Mouse (Mus musculus): Measurements from ENCODE around the gene Glod4. TPM values are rescaled to one million over a fixed set of nuclear protein-coding genes. Genes with fewer than 3 reads are reported as not detected.

Gene Glod4
- 121 and 123 TPM in 2 replicates for polyA plus RNA-seq (2015; fragmentation: Nextera tagmentation; extraction: Ambion mirVana)

DNA sequence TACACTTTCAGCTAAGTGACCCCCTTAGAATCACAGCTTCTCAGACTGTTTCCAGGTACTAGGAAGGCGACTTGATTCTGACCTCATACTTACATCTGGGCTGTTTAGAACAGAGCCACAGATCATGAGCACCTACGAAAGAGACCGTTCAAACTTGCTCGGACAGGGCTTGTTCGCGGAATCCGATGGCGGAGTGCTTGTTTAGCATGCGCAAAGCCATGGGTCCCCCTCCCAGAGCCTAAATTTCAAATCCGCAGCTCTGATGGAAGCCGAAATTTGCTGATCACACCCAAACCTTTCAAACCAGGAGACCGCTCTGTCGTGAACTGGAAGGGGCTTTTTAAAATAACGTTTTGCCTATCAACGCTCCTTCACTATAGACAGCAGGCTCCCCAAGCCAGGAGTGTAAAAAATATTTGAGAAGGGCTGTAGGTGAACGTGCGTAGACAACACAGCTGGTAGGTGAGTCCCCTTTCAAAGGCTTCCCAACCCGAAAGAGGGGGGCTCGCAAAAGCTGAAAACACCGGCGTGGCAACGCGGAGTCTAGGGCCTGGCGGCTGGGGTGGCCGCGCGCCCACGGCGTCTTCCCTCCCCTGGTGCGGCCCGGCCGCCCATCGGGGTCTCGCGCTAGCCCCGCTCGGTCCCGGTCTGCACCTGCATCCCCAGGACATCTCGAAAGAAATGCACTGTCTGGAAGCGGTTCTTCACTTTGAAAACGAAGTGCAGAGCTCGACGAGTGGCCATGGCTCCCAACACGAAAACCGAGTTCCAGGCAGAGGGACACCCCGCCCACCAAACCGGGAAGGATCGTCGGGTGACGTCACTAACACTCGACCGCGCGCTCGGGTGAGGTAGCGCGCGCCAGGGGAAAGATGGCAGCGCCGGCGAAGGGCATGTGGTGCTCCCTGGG is at the start of gene Glod4, which contains the start of gene Mrm3:
Gene Glod4 (minus strand): TSS at position 825 of the 910 bp plus-strand sequence.
Gene Mrm3 (plus strand): TSS at position 815 of the 910 bp plus-strand sequence.
- Histone ChIP-seq H3K4me2 (ENCODE audit: low read length) (peak within 1 kb of the TSS; percentile 94), H3K4me3 (ENCODE audit: low read depth, low read length) (peak within 1 kb of the TSS; percentile 85), H3K36me3 (ENCODE audit: control insufficient read depth, insufficient read depth, low read length) (0 out of 2 replicates have a peak, but pooled peaks cover 3% of the 10 kb centered on the region), H3K9ac (ENCODE audit: low read depth, low read length) (peak within 1 kb of the TSS; percentile 82), H3K27me3 (ENCODE audit: control insufficient read depth, insufficient read depth, low read depth, low read length) (no peaks in the 10 kb centered on the region), H3K27ac (ENCODE audit: low read length) (peak within 1 kb of the TSS; percentile 84), H3K9me3 (replicated peaks; ENCODE audit: control insufficient read depth, low read length, poor library complexity, severe bottlenecking) (no peaks in the 10 kb centered on the region), H3K4me1 (ENCODE audit: control insufficient read depth, insufficient read depth, low read length) (peaks cover 23% of the 10 kb centered on the region)
- ATAC-seq = peak; percentile 86
- WGBS = under 1% methylated on average over 61 of the region's 61 CpGs

DNA sequence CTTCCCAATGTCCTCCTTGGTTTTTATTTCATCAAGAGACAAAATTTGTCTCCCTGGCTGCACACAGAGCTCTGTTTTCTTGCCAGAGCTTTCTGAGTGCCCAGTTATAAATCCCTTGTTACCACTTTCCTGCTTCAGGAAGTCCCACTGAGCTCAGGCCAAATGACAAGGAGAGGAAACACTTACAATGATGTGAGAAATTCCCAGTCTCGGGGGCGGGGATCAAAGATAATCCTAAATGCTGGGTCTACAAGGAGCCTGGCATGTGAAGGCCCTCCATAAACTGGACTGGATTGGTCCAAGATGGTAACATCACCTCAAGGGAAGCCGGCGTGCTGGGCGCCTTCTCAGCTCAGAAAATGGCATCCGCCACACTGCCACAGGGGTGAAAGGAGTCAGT is 49.3 kb upstream of the Glod4 start:
- H3K36me3 ChIP-seq (ENCODE audit: control insufficient read depth, insufficient read depth, low read length) = no peaks in the 10 kb centered on the region
- no peak overlapping the region for H3K4me3 ChIP-seq (ENCODE audit: low read depth, low read length)
- ATAC-seq = no peak
- H3K9me3 ChIP-seq (replicated peaks; ENCODE audit: control insufficient read depth, low read length, poor library complexity, severe bottlenecking) = no peaks in the 10 kb centered on the region
- H3K4me2 ChIP-seq (ENCODE audit: low read length) = no peak overlapping the region
- peaks cover 2% of the 10 kb centered on the region; the same call in 1 of the 2 replicates for H3K4me1 ChIP-seq (ENCODE audit: control insufficient read depth, insufficient read depth, low read length)
- H3K9ac ChIP-seq (ENCODE audit: low read depth, low read length) = no peak overlapping the region
- no peaks in the 10 kb centered on the region for H3K27me3 ChIP-seq (ENCODE audit: control insufficient read depth, insufficient read depth, low read depth, low read length)
- WGBS = 56% methylated on average over 6 of the region's 6 CpGs
- peak overlapping the region; percentile 21; the same call in 1 of the 2 replicates for H3K27ac ChIP-seq (ENCODE audit: low read length)

DNA sequence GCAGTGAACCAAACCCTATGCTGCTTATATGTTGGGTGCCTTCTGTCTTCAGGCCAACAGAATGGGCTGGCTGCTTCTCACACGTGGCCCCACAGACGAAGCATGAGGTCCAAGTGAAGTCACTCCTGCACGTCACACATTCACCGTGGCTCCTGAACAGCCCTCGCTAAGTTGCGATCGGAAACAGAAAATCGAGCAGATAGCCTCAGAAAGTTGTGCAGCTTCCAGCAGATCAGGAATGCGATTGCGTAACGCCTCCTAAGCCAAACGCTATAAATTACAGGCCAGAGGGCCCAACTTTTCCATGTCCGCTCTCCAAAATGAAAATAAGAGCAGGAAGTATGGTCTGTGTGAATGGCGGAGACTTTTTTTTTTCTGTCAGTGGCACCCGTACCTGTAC is 48.9 kb upstream of the Glod4 start:
- Histone ChIP-seq H3K27ac (ENCODE audit: low read length) (no peak overlapping the region), H3K9ac (ENCODE audit: low read depth, low read length) (no peak overlapping the region)

DNA sequence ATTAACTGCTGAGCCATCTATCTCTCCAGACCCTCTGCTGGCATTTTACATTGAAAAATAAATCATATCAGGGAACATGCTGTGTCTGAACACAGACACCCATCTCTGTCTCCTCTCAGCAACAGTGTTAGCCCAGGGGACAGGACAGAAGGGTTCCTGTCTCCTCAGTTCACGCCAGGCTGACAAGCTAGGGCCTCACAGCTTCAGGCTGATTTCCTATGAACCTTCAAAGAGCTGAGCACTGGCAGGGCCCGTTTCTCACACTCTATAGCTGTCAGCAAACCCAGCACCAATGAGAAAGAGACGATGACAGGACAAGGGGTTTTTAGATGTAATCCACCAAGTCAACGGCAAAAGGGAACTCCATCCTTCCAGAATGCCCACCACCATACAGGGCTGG is 48.4 kb upstream of the Glod4 start:
- H3K36me3 ChIP-seq (ENCODE audit: control insufficient read depth, insufficient read depth, low read length) = no peaks in the 10 kb centered on the region
- H3K4me1 ChIP-seq (ENCODE audit: control insufficient read depth, insufficient read depth, low read length) = peaks cover 2% of the 10 kb centered on the region; the same call in 1 of the 2 replicates
- 78% methylated on average over 4 of the region's 4 CpGs for WGBS
- H3K9ac ChIP-seq (ENCODE audit: low read depth, low read length) = no peak overlapping the region
- no peak overlapping the region for H3K27ac ChIP-seq (ENCODE audit: low read length)
- no peak for ATAC-seq
- H3K4me3 ChIP-seq (ENCODE audit: low read depth, low read length) = no peak overlapping the region
- no peaks in the 10 kb centered on the region for H3K27me3 ChIP-seq (ENCODE audit: control insufficient read depth, insufficient read depth, low read depth, low read length)
- no peaks in the 10 kb centered on the region for H3K9me3 ChIP-seq (replicated peaks; ENCODE audit: control insufficient read depth, low read length, poor library complexity, severe bottlenecking)
- no peak overlapping the region for H3K4me2 ChIP-seq (ENCODE audit: low read length)

More for the DNA sequence above, 48.9 kb upstream of the Glod4 start:
- Histone ChIP-seq H3K9me3 (replicated peaks; ENCODE audit: control insufficient read depth, low read length, poor library complexity, severe bottlenecking) (no peaks in the 10 kb centered on the region), H3K4me2 (ENCODE audit: low read length) (no peak overlapping the region), H3K4me3 (ENCODE audit: low read depth, low read length) (no peak overlapping the region), H3K36me3 (ENCODE audit: control insufficient read depth, insufficient read depth, low read length) (no peaks in the 10 kb centered on the region), H3K4me1 (ENCODE audit: control insufficient read depth, insufficient read depth, low read length) (peaks cover 2% of the 10 kb centered on the region; the same call in 1 of the 2 replicates), H3K27me3 (ENCODE audit: control insufficient read depth, insufficient read depth, low read depth, low read length) (no peaks in the 10 kb centered on the region)
- 92% methylated on average over 15 of the region's 15 CpGs for whole genome bisulfite sequencing
- ATAC-seq = no peak

DNA sequence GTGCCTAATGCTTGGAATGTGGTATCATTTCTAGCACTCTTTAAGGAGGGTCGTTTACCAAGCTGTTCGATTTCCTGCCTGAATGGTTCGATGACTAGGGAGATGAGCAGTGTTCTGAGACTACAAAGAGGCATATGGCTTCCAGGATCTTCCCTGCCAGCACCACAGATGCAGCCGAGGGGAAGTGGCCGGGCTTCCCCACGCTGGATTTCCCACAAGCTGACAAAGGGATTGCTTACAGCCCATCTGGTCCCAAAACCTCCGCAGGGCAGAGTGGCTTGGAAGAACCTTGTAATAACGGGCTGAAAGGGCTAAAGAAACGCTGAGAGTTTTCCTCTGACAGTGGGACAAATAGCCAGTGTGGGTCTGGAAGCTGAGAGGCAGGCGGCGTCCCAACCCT is 46.8 kb upstream of the Glod4 start:
- H3K27me3 ChIP-seq (ENCODE audit: control insufficient read depth, insufficient read depth, low read depth, low read length) = no peaks in the 10 kb centered on the region
- no peak overlapping the region for H3K4me2 ChIP-seq (ENCODE audit: low read length)
- H3K27ac ChIP-seq (ENCODE audit: low read length) = peak overlapping the region; percentile 53
- H3K4me1 ChIP-seq (ENCODE audit: control insufficient read depth, insufficient read depth, low read length) = peaks cover 2% of the 10 kb centered on the region; the same call in 1 of the 2 replicates
- H3K4me3 ChIP-seq (ENCODE audit: low read depth, low read length) = no peak overlapping the region
- 15% methylated on average over 11 of the region's 11 CpGs for whole genome bisulfite sequencing
- H3K9me3 ChIP-seq (replicated peaks; ENCODE audit: control insufficient read depth, low read length, poor library complexity, severe bottlenecking) = no peaks in the 10 kb centered on the region
- no peaks in the 10 kb centered on the region for H3K36me3 ChIP-seq (ENCODE audit: control insufficient read depth, insufficient read depth, low read length)
- H3K9ac ChIP-seq (ENCODE audit: low read depth, low read length) = 0 out of 2 replicates have a peak overlapping the region, but pooled peaks have one; percentile 10
- ATAC-seq = no peak

DNA sequence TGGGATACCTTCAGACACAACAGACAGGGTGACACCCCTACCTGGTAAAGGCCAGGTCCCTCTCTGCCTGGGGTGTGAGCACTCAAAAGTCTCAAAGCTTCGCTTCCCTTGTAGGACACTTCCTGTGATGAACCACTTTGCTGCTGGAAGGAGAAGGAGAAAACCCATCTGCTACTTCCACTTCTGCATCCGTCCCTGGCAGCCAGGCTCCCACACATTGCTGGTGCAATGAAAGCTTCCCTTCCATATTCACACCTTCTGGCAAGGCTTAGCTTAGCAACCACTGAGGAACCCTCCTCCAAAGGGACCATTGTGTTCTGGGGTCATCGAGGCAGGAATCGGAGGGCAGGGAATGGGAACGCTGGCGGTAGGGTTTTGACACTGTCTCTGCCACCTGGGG is 45.1 kb upstream of the Glod4 start:
- Histone ChIP-seq H3K9me3 (replicated peaks; ENCODE audit: control insufficient read depth, low read length, poor library complexity, severe bottlenecking) (no peaks in the 10 kb centered on the region), H3K4me2 (ENCODE audit: low read length) (no peak overlapping the region), H3K4me1 (ENCODE audit: control insufficient read depth, insufficient read depth, low read length) (no peaks in the 10 kb centered on the region; the same call in 1 of the 2 replicates), H3K27ac (ENCODE audit: low read length) (no peak overlapping the region), H3K27me3 (ENCODE audit: control insufficient read depth, insufficient read depth, low read depth, low read length) (no peaks in the 10 kb centered on the region), H3K4me3 (ENCODE audit: low read depth, low read length) (no peak overlapping the region), H3K9ac (ENCODE audit: low read depth, low read length) (no peak overlapping the region), H3K36me3 (ENCODE audit: control insufficient read depth, insufficient read depth, low read length) (no peaks in the 10 kb centered on the region)
- WGBS = 86% methylated on average over 6 of the region's 6 CpGs
- ATAC-seq = no peak

DNA sequence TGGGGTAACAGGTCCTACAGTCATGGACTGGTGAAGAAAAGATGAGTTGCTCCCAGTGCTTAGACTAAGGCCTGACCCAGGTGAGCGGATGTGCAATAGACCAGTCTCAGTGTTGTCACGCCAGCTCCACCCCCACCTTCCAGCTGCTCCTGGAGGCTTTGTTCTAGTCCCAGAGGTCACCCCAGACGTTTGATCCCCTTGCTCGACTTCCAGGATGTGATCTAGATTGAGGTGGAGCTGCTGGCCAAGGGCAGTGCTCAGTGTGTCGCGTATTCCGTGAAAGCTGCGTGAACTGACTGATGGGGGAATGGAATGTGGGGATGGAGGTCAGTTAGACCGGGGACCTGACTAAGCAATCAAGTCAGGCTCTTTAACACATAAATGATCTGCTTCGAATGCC is 43.8 kb upstream of the Glod4 start:
- Histone ChIP-seq H3K27ac (ENCODE audit: low read length) (no peak overlapping the region), H3K9me3 (replicated peaks; ENCODE audit: control insufficient read depth, low read length, poor library complexity, severe bottlenecking) (no peaks in the 10 kb centered on the region), H3K4me2 (ENCODE audit: low read length) (no peak overlapping the region), H3K27me3 (ENCODE audit: control insufficient read depth, insufficient read depth, low read depth, low read length) (no peaks in the 10 kb centered on the region), H3K9ac (ENCODE audit: low read depth, low read length) (no peak overlapping the region), H3K4me3 (ENCODE audit: low read depth, low read length) (no peak overlapping the region), H3K36me3 (ENCODE audit: control insufficient read depth, insufficient read depth, low read length) (no peaks in the 10 kb centered on the region), H3K4me1 (ENCODE audit: control insufficient read depth, insufficient read depth, low read length) (no peaks in the 10 kb centered on the region)
- ATAC-seq = no peak
- 40% methylated on average over 10 of the region's 10 CpGs for WGBS

DNA sequence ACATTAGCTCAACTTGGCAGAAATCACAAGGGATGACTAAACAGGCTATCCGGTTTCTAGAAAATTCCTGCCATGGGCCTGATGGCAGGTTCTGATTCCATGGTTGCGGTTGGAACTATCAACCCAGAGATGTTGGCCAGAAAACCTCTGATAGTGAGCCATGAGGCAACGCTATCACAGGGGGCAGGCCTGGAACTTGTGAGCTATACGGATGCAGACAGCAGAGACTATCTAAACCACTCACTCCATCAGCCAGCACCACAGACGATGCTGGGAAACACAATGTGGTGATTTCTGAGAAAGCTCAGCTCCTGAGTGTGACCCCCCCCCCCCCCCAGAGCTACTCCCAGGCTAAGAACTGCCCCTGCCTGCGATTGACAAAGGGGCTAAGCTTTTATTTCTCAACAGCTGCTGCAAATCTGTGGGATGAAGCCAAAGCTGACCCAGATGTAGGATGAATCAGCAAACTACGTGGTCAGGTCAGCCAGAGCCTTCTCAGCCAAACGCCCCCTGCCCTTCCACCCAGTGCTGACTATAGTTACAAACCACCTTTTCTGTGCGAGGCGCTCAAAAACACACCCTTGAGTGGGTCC is 43.1 kb upstream of the Glod4 start:
- ATAC-seq = no peak
- Histone ChIP-seq H3K9me3 (replicated peaks; ENCODE audit: control insufficient read depth, low read length, poor library complexity, severe bottlenecking) (no peaks in the 10 kb centered on the region), H3K4me2 (ENCODE audit: low read length) (no peak overlapping the region), H3K27ac (ENCODE audit: low read length) (no peak overlapping the region), H3K4me3 (ENCODE audit: low read depth, low read length) (no peak overlapping the region), H3K27me3 (ENCODE audit: control insufficient read depth, insufficient read depth, low read depth, low read length) (no peaks in the 10 kb centered on the region), H3K9ac (ENCODE audit: low read depth, low read length) (no peak overlapping the region), H3K36me3 (ENCODE audit: control insufficient read depth, insufficient read depth, low read length) (no peaks in the 10 kb centered on the region), H3K4me1 (ENCODE audit: control insufficient read depth, insufficient read depth, low read length) (no peaks in the 10 kb centered on the region)
- 65% methylated on average over 9 of the region's 10 CpGs for WGBS
